Mouse (Mus musculus) ES-CJ7 (cell line): Measurements from ENCODE around the gene Rnasel.

Source experiments
- DNase-seq: peaks from one replicate; pipeline ENCODE4 v3.0.0; 2011; ENCODE audit warnings: low read depth, low spot score

Gene Rnasel

DNA sequence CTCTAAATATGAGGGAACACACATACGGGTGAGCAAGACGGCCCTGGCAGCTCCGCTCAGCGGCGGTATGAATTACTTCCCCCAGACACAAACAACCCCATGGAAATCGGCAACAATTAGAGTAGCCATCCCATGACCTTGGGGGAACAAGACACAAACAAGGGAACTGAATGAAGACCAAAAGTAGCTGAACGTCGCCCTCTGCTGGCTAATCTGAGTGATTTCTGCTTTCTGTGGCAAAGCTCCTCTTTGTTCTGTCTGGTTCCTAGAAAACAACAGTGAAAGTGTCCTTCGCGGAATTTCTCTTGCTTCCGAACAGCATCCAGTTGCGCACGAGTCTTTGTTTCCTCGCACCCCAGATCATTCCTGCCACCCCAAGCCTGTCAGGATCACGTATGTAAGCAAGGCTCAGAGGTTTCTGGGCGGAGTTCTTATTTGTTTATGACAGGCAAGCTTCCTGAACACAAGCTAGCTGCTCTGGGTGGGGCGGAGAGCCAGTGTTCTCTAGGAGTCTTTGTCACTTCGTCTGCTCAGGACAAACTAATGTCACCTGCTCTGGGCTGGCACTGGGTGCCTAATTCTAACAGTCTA lies at the start of gene Rnasel:
Gene Rnasel (plus strand): TSS at position 216 of the 591 bp plus-strand sequence.
- DNase-seq, result peak; percentile 96

DNA sequence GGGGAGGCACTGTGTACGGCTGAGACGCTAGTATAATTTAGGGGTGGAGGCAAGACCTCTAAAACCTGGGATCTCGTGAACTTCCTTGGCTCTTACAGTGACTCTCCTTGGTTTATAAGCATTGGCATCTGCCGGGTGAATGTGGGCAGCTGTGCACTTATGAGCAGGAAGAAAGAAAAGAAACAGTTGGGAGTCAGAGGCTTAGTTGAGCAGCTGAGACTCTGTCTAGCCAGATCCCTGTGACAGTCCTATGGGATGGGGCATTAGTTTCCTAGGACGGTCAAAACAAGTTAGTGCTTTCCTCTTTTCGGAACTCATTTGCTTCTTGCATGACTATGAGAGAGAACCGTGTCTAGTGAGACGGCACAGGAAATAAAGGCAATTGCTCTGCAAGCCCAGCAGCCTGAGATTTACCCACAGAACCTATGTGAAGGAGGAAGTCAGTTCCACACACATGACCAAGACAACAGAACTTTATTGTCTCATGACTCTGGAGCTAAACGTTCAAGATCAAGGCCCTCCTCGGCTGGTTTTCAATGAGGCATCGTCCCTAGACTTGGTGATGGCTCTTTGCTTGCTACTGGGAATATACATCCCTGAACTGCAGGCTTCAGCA lies 48.7 kb upstream of the Rnasel start:
- DNase-seq, result no peak

DNA sequence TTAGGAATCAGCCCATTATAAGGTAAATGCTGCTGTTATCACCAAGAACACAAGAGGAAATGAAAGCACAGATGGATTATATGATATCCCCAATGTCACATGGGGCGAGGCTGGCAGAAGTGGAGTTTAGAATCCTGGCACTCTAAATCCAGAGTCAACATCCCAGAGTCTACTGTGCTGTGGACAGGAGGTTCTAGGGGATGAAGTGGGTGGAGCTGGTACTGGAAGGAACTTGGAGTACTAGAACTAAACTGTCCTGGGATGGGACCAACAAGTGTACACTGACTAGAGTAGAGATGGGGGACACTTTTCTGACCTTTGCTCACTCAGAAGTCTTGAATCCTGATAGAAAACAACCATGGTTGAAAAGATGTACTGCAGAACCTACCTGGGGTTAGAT lies 47.8 kb upstream of the Rnasel start:
- DNase-seq, result no peak

- DNase-seq, result no peak
Measured at GRCm38 (mm10) chr1:153702166-153702852, 46.9 kb upstream of the Rnasel start.

- DNase-seq, result no peak
Measured at GRCm38 (mm10) chr1:153702853-153703410, 46.3 kb upstream of the Rnasel start.

DNA sequence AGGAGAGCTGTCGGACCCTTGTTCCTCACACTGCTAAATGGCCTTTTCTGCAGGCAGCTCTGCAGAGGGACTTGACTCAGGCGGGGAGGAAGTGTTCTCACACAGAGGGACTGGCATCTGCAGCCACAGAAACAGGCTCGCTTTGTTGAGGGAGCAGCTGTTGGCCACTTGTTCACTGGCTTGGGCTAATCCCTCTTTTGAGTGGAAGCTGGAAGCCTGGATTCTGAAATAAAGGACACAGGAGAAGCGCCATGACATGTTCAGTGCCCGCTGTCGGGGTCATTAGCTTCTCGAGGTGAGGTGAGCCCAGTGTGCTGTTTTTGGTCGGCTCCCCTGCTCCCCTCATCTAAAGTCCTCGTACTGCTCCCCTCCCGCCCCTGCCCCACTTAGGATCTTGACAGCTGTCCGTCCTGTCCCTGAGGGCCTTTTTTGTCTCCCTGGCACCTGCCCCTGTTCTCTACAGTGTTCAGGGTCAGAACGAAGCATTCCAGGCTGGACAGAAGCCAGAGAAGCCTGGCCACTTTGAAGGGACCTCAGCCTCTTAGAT lies 45.7 kb upstream of the Rnasel start:
- no peak for DNase-seq

- no peak for DNase-seq
Measured at GRCm38 (mm10) chr1:153704174-153704573, 45.1 kb upstream of the Rnasel start.

DNA sequence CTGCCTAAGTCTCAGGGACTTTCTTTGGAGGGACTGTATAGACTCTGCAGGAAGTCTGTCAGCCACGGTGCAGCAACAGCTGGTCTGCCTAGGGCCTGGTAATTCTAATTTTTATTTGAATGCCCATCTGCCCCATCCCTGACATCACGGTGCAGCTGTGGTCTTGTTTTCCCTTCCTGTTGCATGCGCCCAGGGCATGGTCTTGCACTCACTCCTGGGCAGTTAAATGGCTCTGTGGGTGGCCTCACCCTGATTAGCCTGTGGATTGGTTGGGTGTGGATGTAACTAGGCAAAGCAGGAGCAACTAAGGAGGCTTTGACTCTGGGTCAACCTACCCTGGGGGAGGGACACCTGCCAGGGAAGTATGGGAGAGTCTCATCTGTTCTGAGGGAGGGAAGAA lies 44.2 kb upstream of the Rnasel start:
- DNase-seq, result peak; percentile 69

GRCm38 (mm10) chr1:153708626-153709025 lies 40.6 kb upstream of the Rnasel start:
- DNase-seq, result no peak

- DNase-seq, result no peak
Measured at GRCm38 (mm10) chr1:153709451-153709850, 39.8 kb upstream of the Rnasel start.

DNA sequence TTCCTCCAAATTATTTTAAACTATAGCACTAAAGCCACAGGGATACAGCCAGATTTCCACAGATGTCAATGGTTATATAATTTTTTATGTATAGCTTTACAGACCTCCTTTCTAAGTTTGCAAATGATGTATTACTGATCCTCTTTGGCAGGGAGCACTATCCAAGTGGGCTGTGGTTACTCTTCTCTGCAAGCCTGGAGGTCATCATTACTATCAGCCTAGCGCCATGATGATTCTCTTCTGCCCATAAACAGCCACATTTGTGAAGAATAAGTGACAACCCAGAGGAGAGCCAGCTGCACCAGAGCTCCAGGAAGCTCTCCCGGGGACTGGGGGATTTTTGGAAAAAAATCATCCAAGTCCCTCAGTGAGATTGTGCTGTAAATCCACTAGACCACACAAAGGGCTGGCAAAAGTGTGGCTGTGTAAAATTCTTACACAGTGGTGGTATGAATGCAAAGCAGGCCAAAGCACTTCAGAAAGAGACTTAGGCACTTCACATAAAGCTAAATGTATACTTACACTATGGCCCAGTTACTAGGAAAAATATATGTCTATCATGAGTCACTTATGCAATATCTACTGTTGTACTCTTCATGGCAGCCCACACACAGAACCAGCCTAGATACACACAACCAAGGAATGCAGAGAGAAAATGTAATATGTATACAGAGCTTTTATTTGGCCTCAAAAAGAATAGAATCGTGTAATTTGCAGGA lies 37.5 kb upstream of the Rnasel start:
- DNase-seq, result no peak

DNA sequence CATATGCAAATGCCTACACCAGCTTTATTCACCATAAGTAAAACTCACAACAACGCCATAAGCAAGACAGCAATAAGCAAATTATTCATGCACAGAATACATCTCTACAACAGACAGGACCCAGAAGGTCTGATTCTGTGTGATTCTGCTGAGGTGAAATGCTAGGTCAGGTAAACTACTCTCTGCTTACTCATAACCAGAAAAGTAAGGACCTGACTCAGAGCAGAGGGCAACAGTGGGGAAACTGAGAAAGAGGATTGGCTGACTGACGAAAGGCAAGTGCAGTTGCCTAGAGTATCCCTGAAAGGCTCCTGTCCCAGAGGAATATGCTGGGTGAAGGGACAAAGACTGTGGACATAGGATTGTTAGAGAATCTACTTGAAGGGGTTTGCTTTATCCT lies 36.6 kb upstream of the Rnasel start:
- DNase-seq, result no peak

DNA sequence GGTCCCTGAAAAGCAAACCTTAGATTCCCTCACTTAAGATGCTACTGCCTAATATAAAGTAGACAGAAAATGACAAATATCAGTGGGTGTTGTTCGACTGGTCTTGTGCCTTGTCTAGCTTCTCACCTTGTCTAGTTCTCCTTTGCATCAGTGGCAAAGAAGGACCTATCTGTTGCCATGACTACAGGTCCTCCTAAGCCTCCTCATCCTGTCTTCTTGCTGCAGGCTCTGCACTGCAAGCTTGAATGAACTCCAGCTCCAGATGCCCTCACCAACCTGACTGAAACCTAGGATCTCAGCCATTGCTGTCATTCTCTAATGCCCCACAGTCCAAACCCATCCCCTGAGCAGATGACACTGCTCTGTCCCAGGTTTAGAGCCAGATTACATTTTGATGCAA lies 31.2 kb upstream of the Rnasel start:
- DNase-seq, result no peak

DNA sequence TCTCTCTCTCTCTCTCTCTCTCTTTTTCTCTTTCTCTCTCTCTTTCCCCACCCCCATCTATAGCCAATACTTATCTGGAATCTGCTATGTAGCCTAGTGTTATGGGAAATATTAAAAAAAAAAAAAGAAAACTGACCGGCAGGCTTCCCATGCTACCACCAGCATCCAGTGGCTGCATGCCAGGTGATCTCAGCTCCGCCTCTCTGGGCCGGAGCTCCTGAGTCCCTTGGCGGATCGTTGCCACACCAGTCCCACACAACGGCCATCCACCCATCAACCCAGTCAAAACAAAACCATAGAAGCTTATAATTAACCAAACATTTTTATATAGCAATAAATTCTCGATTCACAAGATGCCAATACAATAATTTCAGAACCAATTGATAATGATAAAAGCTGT lies 28.3 kb upstream of the Rnasel start:
- DNase-seq, result no peak

DNA sequence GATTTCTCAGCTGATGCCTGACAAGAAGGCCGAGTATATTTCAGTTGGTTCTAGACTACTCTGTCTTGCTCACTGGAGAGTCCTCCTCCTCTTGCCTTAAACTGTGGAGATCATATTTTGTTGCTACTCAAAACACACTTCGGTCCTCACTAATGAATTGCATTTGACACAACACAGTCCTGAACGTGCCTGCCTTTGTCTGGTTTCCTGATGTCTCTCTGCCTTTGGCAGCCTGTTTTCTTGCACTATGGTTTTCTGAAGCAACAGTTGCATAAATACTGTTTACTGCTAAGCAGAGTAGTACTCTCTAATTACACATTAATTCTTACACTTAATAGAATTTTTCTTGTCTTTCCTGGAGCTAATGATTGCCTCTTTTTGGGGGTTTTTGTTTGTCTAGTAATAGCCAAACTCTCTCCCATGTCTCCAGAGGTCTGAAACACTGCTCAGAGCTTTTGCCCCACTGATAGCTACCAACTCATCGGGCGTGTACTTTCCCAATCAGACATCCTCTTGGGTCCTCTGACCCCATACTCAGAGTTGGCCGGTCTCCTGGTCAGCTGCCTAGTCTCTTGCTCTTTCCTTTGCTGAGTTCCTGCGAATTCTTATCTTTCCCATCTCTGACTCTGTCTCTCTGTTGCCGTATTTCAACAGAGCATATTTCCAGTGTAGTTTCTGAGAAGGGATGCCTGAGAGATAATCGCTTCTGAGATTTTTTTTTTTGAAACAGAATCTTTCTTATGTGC lies 27.5 kb upstream of the Rnasel start:
- DNase-seq, result no peak

DNA sequence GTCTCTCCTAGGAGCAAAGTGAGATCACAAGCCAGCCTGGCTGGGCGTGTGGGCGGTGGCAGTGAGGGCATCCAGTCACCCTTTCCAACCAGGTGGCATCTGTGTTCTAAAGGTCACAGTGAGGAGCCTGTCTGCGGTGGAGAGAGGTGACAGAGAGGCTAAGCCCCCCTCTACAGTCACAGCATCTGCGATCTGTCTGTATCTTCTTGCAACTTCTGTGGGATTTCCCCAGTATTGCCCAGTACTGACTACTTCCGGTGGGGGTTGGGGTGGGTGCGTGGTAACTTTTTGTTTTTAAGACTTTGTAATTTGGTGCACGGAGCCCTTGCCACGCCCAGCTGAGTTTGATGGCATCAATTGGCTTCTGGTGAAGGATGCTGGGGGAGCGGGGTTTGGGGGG lies 25.8 kb upstream of the Rnasel start:
- DNase-seq, result no peak

DNA sequence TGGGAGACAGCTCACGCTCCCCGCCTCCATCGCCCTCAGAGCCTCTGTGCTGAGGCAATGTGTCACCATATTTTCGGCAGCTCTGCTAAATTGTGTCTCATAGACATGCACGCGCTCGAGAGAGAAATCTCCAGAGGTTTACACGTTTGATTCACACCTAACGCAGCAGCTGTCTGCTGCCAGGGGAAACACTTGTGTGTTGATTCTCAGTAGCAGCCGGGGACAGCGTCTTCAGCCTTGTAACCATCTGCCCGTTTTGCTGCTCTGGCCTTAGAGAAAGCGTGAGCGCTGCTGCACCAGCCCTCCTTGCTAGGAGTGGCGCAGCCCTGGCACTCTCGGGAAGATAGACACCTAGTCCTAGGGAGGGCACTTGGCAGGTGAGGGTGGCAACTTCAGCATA lies 22.6 kb upstream of the Rnasel start:
- DNase-seq, result no peak

DNA sequence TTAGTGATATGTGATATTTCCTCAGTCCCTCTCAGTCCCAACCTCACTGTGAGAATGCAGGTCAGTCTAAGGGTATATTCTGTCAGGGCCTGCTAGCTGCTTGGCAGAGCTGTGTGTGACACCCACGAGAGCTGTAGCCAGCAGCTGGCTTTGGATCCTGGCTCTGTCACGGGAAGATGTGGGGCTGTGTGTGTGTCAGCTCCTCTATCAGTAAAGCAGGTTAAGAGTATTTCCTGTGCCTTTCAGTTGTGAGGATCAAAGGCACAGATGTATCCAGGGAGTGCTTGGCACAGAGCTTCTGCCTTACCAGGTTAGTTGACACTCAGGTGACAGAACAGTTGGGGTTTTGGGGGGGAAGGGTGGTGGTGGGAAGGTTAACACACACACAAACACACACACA lies 19.4 kb upstream of the Rnasel start:
- no peak for DNase-seq

DNA sequence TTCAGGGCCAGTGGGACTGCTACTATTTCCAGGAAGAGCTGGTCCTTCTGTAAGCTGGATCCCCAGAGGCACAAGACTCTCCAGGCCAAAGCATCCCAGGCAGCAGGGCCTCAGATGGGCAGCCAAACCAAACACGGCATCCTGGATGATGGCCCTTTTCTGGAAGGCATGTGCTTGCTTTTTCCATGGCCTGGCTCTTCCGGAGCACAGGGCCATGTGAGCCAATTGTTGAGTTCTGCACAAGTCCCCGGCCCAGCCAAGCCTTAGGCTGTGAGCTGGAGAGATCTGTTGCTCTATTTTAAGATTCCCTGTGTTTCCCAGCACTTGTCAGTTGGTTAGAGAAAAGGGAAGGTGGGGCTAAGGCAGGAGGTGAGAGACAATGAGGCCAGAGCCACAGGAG lies 18.6 kb upstream of the Rnasel start:
- DNase-seq, result no peak

DNA sequence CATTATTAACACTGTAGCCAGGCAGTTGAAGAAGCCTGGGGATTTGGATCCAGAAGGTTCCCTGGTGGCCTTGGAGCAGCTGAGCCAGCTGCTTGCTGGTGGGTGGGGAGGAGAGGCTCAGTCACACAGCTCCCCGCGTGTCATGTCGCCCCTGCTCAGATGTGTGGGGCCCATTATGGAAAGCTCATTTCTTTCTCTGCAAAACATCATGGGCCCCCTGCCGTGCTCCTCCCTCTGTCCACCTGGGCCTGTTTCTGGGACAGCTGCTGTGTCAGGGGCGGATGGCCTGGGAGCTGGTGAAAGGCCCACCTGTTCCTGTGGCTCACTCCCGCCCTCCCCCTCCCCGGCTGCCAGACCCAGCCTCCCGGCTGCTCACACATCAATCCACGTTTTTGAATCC lies 16.0 kb upstream of the Rnasel start:
- no peak for DNase-seq

DNA sequence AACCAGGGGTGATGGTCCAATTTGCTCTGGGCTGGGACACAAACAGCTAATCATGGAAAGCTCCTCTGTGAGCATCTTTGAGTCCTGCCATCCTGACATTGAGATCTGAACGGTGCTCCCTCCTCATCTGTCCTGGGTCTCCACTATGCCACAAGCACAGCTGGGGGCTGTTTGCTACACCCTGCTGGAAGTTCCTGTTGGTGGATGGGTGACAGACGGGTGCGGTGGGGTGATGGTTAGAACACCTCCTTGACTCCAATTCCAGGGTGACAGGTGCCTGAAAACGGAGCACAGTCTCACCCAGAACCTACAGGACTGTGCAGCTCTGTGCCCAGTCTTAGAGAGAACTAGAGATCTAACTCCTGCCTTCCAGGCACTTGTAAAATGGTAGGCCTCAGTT lies 14.4 kb upstream of the Rnasel start:
- no peak for DNase-seq
